Mouse (Mus musculus): ENCODE results near the gene Tbl1x. TPM values are rescaled to one million over a fixed set of nuclear protein-coding genes. Genes with fewer than 3 reads are reported as not detected.
"Not testable (repeated sequence)": the region's sequence is repeated elsewhere in the genome, so short reads cannot be mapped to it uniquely, and the experiment has no call there.

Gene Tbl1x
- polyA plus RNA-seq, 1 experiment from 2014 or later, result 46.9 TPM

DNA sequence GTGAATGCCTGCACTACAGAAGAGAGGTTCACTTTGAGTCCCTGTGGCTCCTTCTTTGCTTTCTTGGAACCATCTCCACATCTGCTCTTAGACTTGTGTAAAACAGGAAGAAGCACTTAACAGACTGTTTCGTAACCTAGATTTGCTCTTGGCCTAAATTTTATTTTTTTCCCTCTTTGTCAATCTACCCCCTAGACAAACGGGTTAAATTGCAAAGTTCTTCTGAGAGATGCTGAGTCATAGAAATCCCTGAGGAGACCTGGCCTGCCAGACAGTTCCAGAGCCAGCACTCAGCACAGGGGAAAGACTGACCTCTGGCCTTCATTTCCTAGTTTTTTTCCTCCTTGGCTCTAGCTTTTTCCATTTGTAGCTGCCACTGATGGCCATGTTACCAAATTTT is 23.1 kb downstream of the Tbl1x start:
- ATAC-seq (replicated peaks; ENCODE audit: low FRiP score, low read depth) (no peak), DNase-seq (ENCODE audit: low spot score) (no peak)
- TF ChIP-seq CTCF (IDR thresholded peaks at IDR 0.05; ENCODE audit: low read depth), result no peak
- Histone ChIP-seq H3K36me3 (ENCODE audit: insufficient read depth, low read length) (no peaks in the 10 kb centered on the region), H3K27me3 (ENCODE audit: insufficient read depth, low read length) (no peaks in the 10 kb centered on the region), H3K27ac (no peak overlapping the region), H3K9ac (ENCODE audit: low read depth, low read length) (no peak overlapping the region), H3K4me1 (replicated peaks; ENCODE audit: insufficient read depth, low read length) (no peaks in the 10 kb centered on the region), H3K4me3 (replicated peaks; ENCODE audit: low read depth, low read length) (no peak overlapping the region), H3K9me3 (replicated peaks; ENCODE audit: low read length) (no peaks in the 10 kb centered on the region), H3K4me2 (ENCODE audit: low read length) (no peak overlapping the region)
- WGBS, result 67% methylated on average over 2 of the region's 2 CpGs

DNA sequence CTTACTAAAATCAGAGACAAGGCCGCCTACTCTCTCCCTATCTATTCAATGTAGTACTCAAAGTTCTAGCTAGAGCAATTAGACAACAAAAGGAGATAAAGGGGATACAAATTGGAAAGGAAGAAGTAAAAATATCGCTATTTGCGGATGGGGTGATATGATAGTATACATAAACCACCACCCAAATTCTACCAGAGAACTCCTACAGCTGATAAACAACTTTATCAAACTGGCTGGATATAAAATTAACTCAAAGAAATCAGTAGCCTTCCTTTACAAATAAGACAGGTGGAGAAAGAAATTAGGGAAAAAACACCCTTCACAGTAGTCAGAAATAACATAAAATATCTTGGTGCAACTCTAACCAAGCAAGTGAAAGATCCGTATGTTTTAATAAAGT is 29.0 kb downstream of the Tbl1x start:
- WGBS, result 84% methylated on average over 4 of the region's 4 CpGs
- not testable (repeated sequence) for DNase-seq (ENCODE audit: low spot score); H3K9ac ChIP-seq (ENCODE audit: low read depth, low read length); H3K4me3 ChIP-seq (replicated peaks; ENCODE audit: low read depth, low read length); ATAC-seq (replicated peaks; ENCODE audit: low FRiP score, low read depth); H3K4me1 ChIP-seq (replicated peaks; ENCODE audit: insufficient read depth, low read length); H3K9me3 ChIP-seq (replicated peaks; ENCODE audit: low read length); H3K27me3 ChIP-seq (ENCODE audit: insufficient read depth, low read length); H3K27ac ChIP-seq; H3K4me2 ChIP-seq (ENCODE audit: low read length); H3K36me3 ChIP-seq (ENCODE audit: insufficient read depth, low read length)

DNA sequence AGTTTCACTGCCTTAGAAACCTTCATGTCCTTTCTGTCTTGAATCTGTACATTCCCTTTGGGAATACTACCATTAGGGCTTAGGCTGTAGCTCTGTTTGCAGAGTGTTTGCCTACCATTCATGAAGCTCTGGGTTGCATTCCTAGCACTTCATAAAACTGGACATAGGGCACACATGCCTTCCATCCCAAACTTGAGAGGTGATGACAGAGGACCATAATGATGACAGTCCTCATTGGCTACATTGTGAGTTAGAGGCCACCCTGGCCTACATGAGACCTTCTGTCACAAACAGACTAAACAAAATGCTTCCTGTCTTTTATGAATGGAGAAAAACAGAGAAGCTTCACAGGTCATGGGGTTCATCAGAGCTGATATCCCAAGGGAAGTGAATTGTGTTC is 33.2 kb downstream of the Tbl1x start:
- DNase-seq (ENCODE audit: low spot score), result no peak
- H3K27ac ChIP-seq, result no peak overlapping the region
- no peak overlapping the region for H3K9ac ChIP-seq (ENCODE audit: low read depth, low read length)
- no peak for TF ChIP-seq CTCF (IDR thresholded peaks at IDR 0.05; ENCODE audit: low read depth)
- H3K4me1 ChIP-seq (replicated peaks; ENCODE audit: insufficient read depth, low read length), result no peaks in the 10 kb centered on the region
- H3K36me3 ChIP-seq (ENCODE audit: insufficient read depth, low read length), result no peaks in the 10 kb centered on the region
- H3K4me3 ChIP-seq (replicated peaks; ENCODE audit: low read depth, low read length), result no peak overlapping the region
- ATAC-seq (replicated peaks; ENCODE audit: low FRiP score, low read depth), result no peak
- no peaks in the 10 kb centered on the region for H3K9me3 ChIP-seq (replicated peaks; ENCODE audit: low read length)
- H3K27me3 ChIP-seq (ENCODE audit: insufficient read depth, low read length), result no peaks in the 10 kb centered on the region
- H3K4me2 ChIP-seq (ENCODE audit: low read length), result no peak overlapping the region

DNA sequence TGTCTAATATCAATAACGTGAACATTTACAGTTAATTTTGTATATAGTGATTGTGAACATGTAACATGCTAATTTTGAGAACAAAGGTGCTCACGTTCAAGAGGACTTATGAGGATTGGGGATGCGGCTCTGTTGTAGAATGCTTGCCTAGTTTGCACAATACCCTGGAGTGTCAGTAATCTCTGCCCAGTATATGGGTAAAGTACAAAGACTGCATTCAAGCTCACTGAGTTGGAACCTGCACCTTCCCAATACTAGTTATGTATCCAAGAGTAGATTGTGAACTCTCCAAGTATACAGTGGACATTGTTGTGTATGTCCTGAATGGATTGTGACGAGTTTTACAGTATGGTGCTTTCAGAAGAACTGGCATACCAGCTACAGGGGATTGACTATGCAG is 33.7 kb downstream of the Tbl1x start:
- TF ChIP-seq CTCF (IDR thresholded peaks at IDR 0.05; ENCODE audit: low read depth), result no peak
- Histone ChIP-seq H3K27me3 (ENCODE audit: insufficient read depth, low read length) (no peaks in the 10 kb centered on the region), H3K36me3 (ENCODE audit: insufficient read depth, low read length) (no peaks in the 10 kb centered on the region), H3K9ac (ENCODE audit: low read depth, low read length) (no peak overlapping the region), H3K4me3 (replicated peaks; ENCODE audit: low read depth, low read length) (no peak overlapping the region), H3K9me3 (replicated peaks; ENCODE audit: low read length) (no peaks in the 10 kb centered on the region), H3K4me1 (replicated peaks; ENCODE audit: insufficient read depth, low read length) (no peaks in the 10 kb centered on the region), H3K27ac (no peak overlapping the region), H3K4me2 (ENCODE audit: low read length) (no peak overlapping the region)
- no peak for ATAC-seq (replicated peaks; ENCODE audit: low FRiP score, low read depth)
- WGBS, result 72% methylated on average over 4 of the region's 4 CpGs
- no peak for DNase-seq (ENCODE audit: low spot score)

DNA sequence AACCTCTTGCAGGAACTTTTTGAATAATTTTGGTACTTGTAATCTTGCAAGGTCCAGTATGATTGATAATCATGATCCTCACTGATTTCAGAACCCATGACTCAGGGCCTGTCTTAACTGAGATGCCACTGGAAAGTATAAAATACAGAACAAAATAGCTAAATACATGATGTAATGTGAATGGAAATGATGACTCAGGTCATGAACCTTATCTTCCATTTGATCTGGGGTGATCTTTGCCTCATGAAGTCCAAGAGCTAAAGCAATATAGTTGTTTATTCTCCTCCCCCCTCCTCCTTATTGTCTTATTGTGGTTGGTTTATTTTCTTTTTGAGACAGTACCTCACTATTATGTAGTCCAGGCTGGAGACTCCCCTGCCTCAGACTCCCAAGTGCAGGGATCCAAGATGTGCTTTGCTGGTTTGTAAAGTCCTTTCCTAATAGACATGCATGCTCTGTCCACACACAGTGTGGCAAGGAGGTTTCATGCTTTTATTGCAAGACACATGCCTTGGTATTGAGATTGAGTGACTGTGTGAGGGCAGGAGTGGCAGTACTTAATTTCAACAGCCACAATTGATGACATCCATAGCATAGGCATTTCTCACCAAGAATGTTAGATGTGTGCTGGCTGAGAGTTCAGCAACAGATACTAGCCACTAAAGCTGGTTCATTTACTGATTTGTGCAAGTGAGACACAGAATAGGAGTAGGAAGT is 34.7 kb downstream of the Tbl1x start:
- H3K9ac ChIP-seq (ENCODE audit: low read depth, low read length), result no peak overlapping the region
- H3K36me3 ChIP-seq (ENCODE audit: insufficient read depth, low read length), result no peaks in the 10 kb centered on the region
- no peak overlapping the region for H3K4me3 ChIP-seq (replicated peaks; ENCODE audit: low read depth, low read length)
- no peak overlapping the region for H3K27ac ChIP-seq
- no peak for TF ChIP-seq CTCF (IDR thresholded peaks at IDR 0.05; ENCODE audit: low read depth)
- H3K4me1 ChIP-seq (replicated peaks; ENCODE audit: insufficient read depth, low read length), result no peaks in the 10 kb centered on the region
- ATAC-seq (replicated peaks; ENCODE audit: low FRiP score, low read depth) (no peak), DNase-seq (ENCODE audit: low spot score) (no peak)
- no peaks in the 10 kb centered on the region for H3K27me3 ChIP-seq (ENCODE audit: insufficient read depth, low read length)
- H3K9me3 ChIP-seq (replicated peaks; ENCODE audit: low read length), result no peaks in the 10 kb centered on the region
- H3K4me2 ChIP-seq (ENCODE audit: low read length), result no peak overlapping the region

DNA sequence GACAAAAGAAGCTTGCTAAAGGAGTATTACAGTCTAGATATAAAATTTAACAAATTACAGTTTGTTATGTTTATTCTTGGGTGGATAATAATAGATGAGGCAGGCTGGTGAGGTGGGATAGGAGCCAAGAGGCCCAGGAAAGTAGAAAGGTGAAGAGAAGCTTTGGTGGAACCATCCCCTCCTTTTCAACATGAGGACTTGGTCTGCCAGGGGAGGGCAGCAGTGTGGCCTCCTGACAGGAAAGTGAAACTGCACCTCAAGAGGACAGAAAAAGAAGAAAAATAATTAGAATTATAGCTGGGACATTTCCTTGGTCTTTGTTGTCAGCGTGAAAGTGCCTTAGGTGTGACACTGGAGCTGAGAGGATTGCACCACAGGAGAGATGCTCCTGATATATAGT is 35.6 kb downstream of the Tbl1x start:
- Histone ChIP-seq H3K4me3 (replicated peaks; ENCODE audit: low read depth, low read length) (no peak overlapping the region), H3K4me1 (replicated peaks; ENCODE audit: insufficient read depth, low read length) (no peaks in the 10 kb centered on the region), H3K9ac (ENCODE audit: low read depth, low read length) (no peak overlapping the region), H3K4me2 (ENCODE audit: low read length) (no peak overlapping the region), H3K27me3 (ENCODE audit: insufficient read depth, low read length) (no peaks in the 10 kb centered on the region), H3K9me3 (replicated peaks; ENCODE audit: low read length) (no peaks in the 10 kb centered on the region), H3K36me3 (ENCODE audit: insufficient read depth, low read length) (no peaks in the 10 kb centered on the region), H3K27ac (no peak overlapping the region)
- 76% methylated on average over 1 of the region's 1 CpGs for WGBS
- ATAC-seq (replicated peaks; ENCODE audit: low FRiP score, low read depth) (no peak), DNase-seq (ENCODE audit: low spot score) (no peak)
- peak; percentile 29; the same call in 1 of the 2 replicates for TF ChIP-seq CTCF (IDR thresholded peaks at IDR 0.05; ENCODE audit: low read depth)

DNA sequence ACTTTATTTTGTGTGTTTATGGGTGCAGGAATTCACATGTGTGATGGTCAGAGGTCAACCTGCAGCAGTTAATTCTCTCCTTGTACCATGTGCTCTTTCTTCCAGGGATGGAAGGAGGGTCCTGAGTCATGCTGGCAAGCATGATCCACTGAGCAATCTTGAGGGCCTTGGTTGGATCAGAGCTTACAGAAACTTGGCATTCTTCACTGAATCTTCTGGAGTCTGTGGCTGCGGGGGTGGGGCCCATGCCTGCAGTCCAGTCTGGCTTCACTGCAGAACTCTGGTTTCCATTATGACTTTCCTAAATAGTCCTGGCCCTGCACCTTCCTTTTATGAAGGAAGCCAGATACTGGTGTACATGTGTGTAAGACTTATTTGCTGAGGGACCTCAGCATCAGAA is 38.1 kb downstream of the Tbl1x start:
- DNase-seq (ENCODE audit: low spot score), result no peak

More for the DNA sequence above, 38.1 kb downstream of the Tbl1x start:
- no peak overlapping the region for H3K4me3 ChIP-seq (replicated peaks; ENCODE audit: low read depth, low read length)
- no peaks in the 10 kb centered on the region for H3K36me3 ChIP-seq (ENCODE audit: insufficient read depth, low read length)
- no peaks in the 10 kb centered on the region for H3K27me3 ChIP-seq (ENCODE audit: insufficient read depth, low read length)
- ATAC-seq (replicated peaks; ENCODE audit: low FRiP score, low read depth), result no peak
- no peaks in the 10 kb centered on the region for H3K4me1 ChIP-seq (replicated peaks; ENCODE audit: insufficient read depth, low read length)
- H3K9ac ChIP-seq (ENCODE audit: low read depth, low read length), result no peak overlapping the region
- H3K4me2 ChIP-seq (ENCODE audit: low read length), result no peak overlapping the region
- WGBS, result 85% methylated on average over 1 of the region's 1 CpGs
- no peak overlapping the region for H3K27ac ChIP-seq
- TF ChIP-seq CTCF (IDR thresholded peaks at IDR 0.05; ENCODE audit: low read depth), result no peak
- no peaks in the 10 kb centered on the region for H3K9me3 ChIP-seq (replicated peaks; ENCODE audit: low read length)

Data from kidney, postnatal 0 days (tissue).